Mouse (Mus musculus) liver, postnatal 0 days (tissue): Measurements from ENCODE around the gene Kiss1r.

Experiments used
- CTCF ChIP-seq: sonication (generic); IDR thresholded peaks from 2 replicates; pipeline ENCODE4 v1.5.1; 2016; ENCODE audit warnings: antibody characterized with exemption, low read depth
- EP300 ChIP-seq: IDR thresholded peaks from 2 replicates; pipeline ENCODE4 v1.6.1; 2016; ENCODE audit warnings: antibody characterized with exemption, low read depth, mild to moderate bottlenecking

DNA sequence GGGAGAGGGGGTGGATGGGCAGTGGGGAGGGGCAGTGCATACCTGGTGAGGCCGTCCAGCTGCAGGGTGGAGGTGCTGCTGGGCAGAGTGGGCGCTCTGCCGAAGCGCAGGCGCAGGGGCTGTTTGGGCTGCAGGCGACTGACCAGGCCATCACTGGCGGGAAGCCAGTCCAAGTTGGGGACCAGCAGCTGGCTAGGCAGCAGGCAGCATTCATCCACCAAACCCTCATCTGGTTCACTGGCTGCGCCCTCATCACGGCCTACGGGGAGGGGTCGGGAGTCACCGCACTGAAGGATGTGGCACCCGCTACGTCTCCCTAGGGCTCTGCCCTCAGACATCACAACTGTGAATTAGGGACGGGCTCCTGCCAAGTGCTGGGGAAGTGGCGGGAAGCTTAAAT lies 20.5 kb upstream of the Kiss1r start:
- TF ChIP-seq CTCF (no peak), EP300 (no peak)
